Mouse (Mus musculus): ENCODE measurements at regions not wholly inside any gene's neighbourhood (a gene's known extent, or its start where the extent isn't known, plus 50 kb on each side); places are given as distances from the start of the nearest gene placed in this dataset.
A peak's percentile ranks its signal among the peaks of the same experiment; 100 is the strongest.

DNA sequence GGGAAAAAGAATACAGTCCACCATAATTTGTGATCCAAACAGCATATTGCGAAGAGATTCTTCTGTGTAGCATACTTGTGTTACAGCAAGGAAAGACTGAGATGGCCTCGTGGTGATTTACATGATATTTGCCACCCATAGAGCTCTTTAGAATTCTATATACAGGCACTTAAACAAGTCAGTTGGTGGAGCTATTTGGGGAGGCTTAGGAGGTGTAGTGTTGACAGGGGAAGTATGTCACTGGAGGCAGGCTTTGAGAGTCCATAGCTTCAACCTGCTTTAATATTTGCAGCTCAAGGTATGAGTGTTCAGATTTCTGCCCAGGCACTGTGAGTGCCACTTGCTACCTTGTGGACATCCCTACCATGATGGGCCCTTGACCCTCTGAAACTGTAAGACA, 187.3 kb downstream of the Ostf1 start:
- no peak for DNase-seq

DNA sequence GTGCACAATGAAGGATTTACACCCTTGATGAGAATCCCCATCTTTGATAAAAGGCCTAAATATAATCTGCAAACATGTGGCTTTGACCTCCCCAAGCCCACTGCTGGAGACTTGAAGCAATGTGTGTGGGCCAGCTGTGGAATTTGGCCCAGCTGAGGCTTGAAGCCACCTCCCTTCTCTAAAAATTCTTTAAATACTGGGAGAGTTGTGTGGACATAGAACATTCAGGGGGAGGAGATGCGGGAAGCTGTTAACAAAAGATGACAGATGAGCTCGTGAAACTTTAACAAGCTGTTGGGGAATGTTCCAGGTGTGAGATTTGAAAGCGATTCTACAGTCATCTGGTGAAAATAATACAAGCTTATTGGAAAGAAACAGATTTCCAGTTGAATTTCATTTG, 195.3 kb downstream of the Ostf1 start:
- no peak for DNase-seq

DNA sequence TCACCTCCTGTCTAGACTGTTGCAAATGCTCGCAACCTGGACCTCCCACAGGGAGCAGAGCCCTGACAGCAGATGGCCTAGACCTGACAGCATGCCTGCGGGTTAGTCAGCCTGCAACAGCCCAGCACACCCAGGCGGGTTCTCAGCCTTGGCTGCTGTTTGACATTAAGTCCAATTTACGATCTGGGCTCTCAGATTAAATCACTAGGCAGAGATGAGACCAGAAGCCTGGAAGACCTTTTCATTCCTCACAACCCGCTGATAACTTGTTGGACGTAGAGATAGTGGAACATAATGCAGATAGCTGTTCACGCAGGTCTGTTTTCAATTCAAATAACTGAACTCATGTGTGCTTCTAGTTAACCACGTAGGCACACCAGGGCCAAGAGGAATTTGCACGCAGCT, 211.2 kb downstream of the Ostf1 start:
- DNase-seq: peak in 1 of 2 experiments; percentile 6

DNA sequence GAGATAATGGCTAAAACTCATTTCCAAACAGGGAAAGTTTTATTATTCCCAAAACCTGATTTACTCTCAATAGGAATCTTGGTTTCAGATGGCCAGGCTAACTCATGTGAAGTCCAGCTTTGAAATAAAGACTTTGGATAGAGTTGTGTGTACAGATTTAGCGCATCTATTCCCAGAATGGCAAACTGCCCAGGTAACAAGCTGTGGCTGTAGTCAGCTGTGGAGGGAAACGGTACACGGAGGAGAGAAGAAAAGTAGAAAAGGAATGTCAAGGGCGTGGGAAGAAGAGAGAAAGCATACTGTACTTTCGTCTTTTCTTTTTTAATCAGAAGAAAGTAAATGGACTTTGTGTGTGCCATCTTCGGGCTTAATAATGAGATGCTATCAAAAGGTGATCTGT, 213.1 kb downstream of the Ostf1 start:
- DNase-seq: no peak

DNA sequence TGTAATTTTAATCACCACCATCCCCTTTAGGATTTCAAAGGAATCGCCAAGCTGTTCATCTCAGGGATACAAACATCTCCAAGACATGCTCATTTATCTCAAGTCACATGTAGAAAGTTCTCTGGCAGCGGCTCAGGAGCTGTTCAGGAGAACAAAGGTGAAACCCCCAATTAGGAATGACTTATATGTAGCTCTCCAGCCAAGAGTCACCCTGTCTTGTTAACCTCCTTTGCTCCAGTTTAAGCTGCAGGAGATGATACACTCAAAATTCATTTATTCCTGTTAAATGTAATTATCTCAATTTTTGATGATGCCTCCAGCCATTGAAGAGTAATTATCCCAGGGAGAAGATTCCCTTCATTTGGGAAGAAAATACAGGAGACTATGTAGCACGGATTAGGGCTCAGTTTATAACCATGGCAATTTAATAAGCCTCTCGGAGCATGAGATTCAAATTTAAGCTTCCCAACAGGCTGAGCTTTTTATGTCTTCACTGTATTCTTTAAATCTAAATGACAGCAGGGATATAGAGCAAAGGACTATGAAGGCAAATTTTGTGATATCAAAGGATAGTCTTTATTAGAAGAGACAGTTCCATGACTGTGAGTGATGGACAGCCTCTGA, 254.0 kb downstream of the Ostf1 start:
- no peak for DNase-seq

DNA sequence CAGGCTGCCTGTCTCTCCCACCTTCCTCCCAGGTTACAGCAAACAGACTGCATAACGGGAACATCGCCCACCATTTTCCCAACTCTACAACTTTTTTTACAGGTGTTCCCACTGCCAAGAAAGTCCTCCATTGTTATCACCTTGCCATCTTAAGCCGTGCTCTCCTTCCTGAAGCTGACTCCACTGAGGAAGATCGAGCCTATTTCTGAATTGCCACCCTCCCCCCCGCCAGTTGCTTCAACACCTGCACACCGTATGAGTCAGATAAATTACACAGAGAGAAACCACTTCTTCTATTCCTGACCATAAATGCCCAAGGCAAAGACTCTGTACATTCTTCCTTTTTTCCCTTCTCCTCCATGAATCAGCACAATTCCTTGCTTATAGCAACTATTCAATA, 263.0 kb downstream of the Ostf1 start:
- no peak for DNase-seq

DNA sequence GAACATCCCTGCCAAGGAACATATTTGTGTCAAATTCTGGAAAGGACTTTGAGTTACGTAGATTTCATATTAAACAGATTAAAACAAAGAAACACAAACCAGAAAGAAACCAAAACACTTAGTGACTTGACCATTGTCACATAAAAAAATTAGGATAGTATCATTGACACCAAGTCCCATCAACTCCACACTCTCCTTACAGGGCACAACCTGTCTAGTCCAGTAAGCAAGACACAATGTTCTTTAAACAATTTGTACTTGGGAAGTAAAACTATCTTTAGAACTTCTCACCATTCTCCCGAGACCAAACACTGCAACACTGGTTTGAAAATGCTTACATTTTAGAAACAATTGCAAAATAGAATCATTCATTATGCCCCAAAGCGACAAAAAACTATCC, 277.7 kb downstream of the Ostf1 start:
- no peak for DNase-seq

DNA sequence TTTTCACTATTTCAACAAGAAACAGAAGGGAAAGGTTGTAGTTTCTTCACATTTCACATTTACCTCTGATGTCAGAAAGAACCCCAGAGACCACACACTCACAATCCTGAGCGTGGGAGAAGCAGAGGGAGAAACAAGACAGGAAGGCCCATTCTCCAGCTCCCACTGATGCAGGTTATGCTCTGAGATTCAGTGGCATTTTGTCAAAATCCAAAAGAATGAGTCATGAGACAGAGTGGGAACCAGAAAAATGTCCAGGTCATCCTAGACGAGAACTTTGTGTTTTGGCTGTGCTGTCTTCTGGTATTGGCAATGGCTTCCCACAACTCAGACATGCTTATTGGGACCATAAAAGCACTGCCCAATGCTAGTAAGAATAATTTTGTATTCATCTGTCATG, 285.9 kb downstream of the Ostf1 start:
- no peak for DNase-seq

DNA sequence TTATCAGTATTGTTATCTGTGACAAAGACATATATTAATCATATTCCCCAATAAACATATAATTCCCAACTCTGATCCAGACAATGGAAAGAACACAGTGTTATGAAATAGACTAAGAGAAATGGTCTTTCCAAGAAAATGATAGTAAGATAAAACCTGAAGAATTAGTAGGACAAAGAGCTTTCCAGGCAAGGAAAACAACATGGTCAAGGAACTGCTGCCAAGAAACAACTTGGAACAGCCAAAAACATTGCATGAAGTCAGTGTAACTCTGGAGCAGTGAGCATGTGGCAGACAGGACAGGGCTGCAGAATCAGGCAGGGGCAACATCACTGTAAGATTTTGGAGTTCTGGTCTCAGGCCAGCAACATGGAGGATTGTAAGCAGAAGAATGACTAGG, 288.0 kb downstream of the Ostf1 start:
- DNase-seq: no peak

DNA sequence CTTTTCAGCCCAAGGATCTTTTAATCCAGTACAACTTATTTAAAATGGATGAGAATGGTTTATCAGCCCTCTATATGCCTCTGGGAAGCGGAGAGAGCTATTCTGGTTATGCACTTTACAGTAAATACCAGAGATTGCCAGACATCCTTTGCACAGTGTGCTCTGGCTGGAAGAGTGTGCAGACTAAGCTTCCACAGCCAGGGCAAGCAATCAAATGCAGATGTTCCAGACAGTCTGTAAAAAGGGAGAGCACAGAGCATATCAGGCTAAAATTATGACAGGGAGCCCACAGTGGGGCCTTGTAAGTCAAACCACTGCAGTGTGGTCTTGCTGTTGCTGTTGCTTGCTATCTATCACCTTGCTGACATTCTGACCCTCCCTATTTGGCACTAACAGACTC, 288.6 kb downstream of the Ostf1 start:
- DNase-seq: no peak

DNA sequence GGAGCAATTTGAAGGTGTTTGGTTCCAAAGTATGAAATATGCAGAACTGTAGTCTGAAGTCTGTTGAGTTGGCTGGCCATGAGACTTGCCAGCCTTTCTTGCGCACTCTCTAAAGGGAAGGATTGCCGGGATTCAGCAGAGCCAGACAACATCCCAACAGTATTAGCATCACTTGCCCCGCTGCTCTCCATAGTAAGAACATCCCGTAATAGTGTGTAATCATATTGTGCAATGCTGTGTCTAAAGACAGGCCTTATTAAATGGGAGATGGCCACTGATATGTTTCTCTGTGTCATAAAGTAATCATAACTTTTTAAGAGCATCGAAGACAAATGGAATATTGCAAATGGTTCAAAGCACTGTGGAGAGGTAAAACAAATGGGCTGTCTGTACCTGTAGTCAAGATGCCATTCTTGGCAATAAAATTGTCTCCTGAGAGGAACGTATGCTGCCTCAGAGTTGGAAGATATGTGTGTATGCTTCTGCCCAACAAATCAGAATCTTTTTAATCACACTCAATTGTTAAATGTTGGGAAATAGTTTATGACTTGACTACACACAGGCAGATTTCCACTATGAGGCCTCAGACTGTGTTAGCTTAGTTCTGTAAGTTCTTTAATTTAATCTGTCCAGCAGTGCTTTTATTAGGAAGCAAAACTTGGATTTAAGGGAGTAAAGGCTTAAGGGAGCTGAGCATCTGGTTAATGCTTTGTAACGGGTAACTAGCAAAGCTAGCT, 293.6 kb downstream of the Ostf1 start:
- no peak for DNase-seq

DNA sequence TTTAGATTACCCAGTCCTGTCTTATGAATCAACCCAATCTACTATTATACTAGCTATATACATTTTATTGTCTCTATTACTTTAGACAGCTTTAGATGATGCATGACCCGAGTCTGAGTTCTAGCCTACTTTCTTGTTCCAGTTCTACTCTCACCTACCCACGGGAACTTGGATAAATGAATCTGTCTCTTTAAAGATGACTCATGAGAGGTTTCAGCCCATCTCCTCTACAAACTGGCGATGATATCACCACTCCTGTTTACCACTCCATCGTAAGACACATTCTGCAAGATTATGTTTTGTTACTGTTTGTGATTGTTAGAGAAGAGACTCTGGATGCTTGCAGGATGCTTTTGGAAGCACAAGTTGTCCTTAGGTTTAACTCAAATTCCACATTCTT, 295.0 kb downstream of the Ostf1 start:
- DNase-seq: no peak

DNA sequence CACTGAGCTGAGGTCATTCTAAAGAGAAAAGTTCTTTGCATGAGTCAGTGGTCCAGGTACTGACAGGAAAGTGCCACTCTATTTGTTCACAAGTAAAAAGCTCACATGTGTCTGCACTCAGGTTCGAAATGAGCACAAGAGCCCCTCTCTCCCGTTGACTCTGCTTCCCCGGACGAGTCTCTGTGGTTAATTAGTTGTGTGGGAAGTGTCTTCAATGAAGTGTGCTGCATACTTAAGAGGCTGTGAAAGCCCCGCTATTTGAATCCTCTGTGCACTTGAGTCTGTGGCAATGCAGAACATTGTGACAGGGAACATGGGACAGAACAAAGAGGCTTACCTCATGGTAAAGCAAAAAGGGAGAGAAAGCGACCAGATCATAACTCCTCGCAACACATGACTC, 297.0 kb downstream of the Ostf1 start:
- DNase-seq: no peak

DNA sequence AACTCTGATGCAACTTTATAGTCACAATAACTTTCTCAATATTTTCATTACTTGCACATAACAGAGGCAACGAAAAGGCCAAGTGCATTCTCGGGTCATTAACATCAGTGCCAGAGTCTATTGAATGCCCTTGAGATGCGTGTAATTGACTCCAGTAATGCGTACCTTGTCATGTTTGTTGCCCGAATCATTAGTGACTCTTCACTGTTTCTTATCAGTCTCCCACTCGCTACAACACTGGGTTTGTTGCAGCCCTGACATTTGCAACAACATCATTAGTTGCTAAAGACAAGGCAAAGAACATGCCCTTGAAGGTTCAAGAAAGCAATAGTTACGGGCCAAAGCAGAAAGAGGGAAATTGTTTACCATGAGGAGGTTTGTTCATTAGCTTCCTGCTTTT, 299.8 kb downstream of the Ostf1 start:
- DNase-seq: no peak

DNA sequence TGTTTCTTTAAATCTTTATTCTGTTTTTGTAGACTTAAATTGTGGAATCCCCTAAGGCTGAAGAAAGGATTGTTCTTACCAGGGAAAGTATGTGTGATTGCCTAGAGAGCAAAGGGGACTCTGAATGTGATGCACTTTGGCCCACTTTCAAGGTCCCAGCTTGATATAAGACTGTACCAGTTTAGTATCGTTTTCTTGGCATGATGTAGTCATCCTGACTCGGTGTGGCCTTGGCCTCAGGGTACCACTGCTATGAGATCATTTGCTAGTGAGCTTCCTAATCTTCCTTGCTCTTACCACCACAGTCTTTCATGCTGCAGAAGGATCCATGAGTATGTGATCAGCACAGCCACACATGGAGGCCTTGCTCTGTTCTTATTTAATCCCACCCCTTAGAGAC, 302.2 kb downstream of the Ostf1 start:
- DNase-seq: no peak

DNA sequence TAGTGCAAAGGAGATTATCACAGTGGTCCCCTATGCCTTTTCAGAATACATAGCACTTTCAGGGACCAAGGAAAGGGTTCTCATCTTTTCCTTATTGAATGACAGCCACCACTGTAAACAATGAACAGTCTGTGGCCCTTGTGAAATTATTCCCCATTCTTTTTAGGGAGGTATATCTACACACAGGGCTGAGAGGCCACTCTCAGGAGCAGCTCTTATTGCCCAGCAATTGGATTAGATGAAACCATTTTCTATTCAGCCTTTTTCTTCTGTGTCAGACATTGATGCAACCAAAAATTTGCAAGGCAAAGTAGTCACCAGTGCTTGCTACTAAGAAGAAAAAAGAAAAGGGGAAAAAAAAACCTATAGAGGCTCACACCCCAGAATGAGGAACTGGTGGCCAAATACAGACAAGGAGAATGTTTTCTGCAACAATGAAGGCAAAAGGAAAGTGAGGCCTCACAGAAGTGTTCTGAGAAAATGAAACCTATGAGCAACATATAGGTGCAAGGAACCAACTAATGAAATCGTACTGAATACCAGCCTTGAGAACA, 313.2 kb downstream of the Ostf1 start:
- no peak for DNase-seq

DNA sequence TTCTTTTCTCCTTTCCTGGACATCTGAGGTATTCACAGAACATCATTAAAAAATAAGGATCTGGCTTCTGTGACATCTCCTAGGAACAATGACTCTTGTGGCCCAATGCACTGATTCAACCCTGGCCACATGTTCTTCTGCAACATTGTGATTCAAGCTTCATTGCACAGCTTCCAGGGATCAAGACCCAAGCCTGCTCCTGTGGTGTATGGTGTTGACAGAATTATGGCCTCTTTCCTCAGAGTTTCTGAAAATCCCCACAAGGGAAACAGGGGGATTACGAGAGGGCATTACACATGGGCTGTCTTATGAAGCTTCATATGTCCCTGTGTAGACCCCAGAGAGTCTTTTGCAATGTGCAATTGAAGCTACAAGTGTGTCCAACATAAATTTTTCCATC, 358.2 kb downstream of the Ostf1 start:
- DNase-seq: no peak

DNA sequence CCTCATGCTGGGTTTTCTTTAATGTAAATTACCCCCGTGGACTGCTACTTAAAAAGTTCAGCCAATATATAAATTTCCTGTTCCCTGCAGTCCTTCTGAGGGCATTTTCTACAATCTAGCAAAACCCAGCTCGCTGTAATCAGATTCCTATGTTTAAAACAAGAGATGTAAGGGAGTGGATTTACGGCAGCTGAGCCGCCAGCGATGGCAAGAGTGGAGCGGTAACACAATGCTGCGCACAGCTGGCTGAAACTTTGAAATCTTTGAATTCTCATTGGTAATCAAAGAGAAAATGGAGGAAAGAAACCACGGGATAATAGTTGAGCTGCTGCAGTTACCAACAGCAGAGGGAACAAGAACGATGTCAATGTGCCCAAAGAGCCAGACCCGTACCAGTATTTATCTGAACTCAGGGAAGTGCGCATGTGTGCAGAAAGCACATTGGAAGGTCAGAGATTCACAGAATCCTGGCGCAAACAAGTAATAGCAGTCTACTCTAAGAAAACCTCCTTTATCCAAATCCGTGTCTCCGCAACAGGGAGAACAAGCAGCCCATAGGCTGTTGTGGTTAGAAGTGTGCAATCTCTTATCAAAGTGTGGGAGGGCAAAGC, 376.4 kb downstream of the Ostf1 start:
- DNase-seq: no peak

DNA sequence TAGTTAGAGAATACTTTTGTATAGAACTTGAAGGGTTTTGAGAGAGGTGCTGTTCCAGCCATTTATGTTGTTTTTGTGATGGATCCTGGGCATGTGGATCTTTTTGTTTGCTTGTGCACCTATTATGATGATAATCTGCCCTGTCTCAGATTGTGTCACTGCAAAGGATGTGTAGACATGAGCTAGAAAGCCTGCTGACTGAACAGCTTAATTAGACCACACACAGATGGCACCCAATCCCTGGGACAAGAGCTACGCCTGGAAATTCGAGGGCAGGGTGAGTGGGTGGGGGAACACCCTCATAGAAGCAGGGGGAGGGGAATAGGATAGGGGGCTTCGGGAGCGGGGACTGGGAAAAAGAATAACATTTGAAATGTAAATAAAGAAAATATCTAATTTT, 378.3 kb downstream of the Ostf1 start:
- no peak for DNase-seq

Measured in layer of hippocampus, postnatal 36 days (tissue).